Mouse (Mus musculus) stomach, embryonic 16.5 days (tissue): ENCODE measurements around the gene D430042O09Rik. TPM values are rescaled to one million over a fixed set of nuclear protein-coding genes. Genes with fewer than 3 reads are reported as not detected.

ENCODE experiments used
- ATAC-seq: fragments of 200-750 bp; cut with Nextera tagmentation; 2 replicates; pipeline ENCODE4 v1.8.0; 2017; ENCODE audit warnings: moderate number of reproducible peaks, moderate TSS enrichment; ENCODE audit not compliant: insufficient read depth, low FRiP score
- H3K27ac ChIP-seq: fragments of 300-500 bp; sonication (generic); 2 replicates; pipeline ENCODE4 v1.5.1; 2014; ENCODE audit warnings: low read length
- H3K27me3 ChIP-seq: fragments of 300-500 bp; sonication (generic); 2 replicates; pipeline ENCODE4 v1.6.1; 2014; ENCODE audit warnings: low read length, control low read depth, mixed read lengths; ENCODE audit not compliant: control insufficient read depth, insufficient read depth
- H3K36me3 ChIP-seq: fragments of 300-500 bp; sonication (generic); 2 replicates; pipeline ENCODE4 v1.6.1; 2014; ENCODE audit warnings: low read length; ENCODE audit not compliant: control insufficient read depth, insufficient read depth
- H3K4me1 ChIP-seq: fragments of 300-500 bp; sonication (generic); 2 replicates; pipeline ENCODE4 v1.6.1; 2014; ENCODE audit warnings: low read length, control low read depth, mixed read lengths; ENCODE audit not compliant: control insufficient read depth, insufficient read depth
- H3K4me2 ChIP-seq: fragments of 300-500 bp; sonication (generic); 2 replicates; pipeline ENCODE4 v1.6.1; 2014; ENCODE audit warnings: low read depth, low read length, mixed read lengths
- H3K4me3 ChIP-seq: fragments of 300-500 bp; sonication (generic); replicated peaks from 2 replicates; pipeline ENCODE4 v1.5.1; 2014; ENCODE audit warnings: mild to moderate bottlenecking, low read length
- H3K9ac ChIP-seq: fragments of 300-500 bp; sonication (generic); 2 replicates; pipeline ENCODE4 v1.6.1; 2014; ENCODE audit warnings: low read length
- H3K9me3 ChIP-seq: fragments of 300-500 bp; sonication (generic); replicated peaks from 2 replicates; pipeline ENCODE4 v1.6.1; 2016; ENCODE audit warnings: low read length, control low read depth; ENCODE audit not compliant: control insufficient read depth
- WGBS: fragments of 180-500 bp; shearing (Covaris S2); extraction: QIAGEN DNeasy Blood & Tissue Kit; methylation state at CpG from one replicate; pipeline ENCODE4 v1.1.7; 2014; 5-methylcytosine and 5-hydroxymethylcytosine counted together
- polyA plus RNA-seq: library from polyadenylated mRNA; unstranded; fragments of >200 nt; fragmentation: Nextera tagmentation; extraction: Ambion mirVana; gene quantifications from 2 replicates; pipeline ENCODE4 v1.2.1, GENCODE M21; 2015

D430042O09Rik gene
- polyA plus RNA-seq, 1 experiment from 2014 or later: 8.5 TPM

- no peak for ATAC-seq
- Histone ChIP-seq H3K4me1 (peaks cover 3% of the 10 kb centered on the region; the same call in 1 of the 2 replicates), H3K4me3 (no peak overlapping the region), H3K9ac (no peak overlapping the region), H3K36me3 (no peaks in the 10 kb centered on the region), H3K4me2 (no peak overlapping the region), H3K27ac (no peak overlapping the region), H3K27me3 (no peaks in the 10 kb centered on the region), H3K9me3 (no peaks in the 10 kb centered on the region)
These were observed 14.4 kb downstream of the D430042O09Rik start for GRCm38 (mm10) chr7:125722127-125722526.

GRCm38 (mm10) chr7:125723189-125723972 is 15.7 kb downstream of the D430042O09Rik start:
- Histone ChIP-seq H3K36me3 (no peaks in the 10 kb centered on the region), H3K4me1 (peaks cover 3% of the 10 kb centered on the region; the same call in 1 of the 2 replicates), H3K9ac (no peak overlapping the region), H3K27ac (no peak overlapping the region), H3K9me3 (no peaks in the 10 kb centered on the region), H3K27me3 (no peaks in the 10 kb centered on the region), H3K4me2 (no peak overlapping the region), H3K4me3 (no peak overlapping the region)
- ATAC-seq: no peak
- WGBS: 59% methylated on average over 5 of the region's 5 CpGs

GRCm38 (mm10) chr7:125731679-125732078 is 24.0 kb downstream of the D430042O09Rik start:
- Histone ChIP-seq H3K9me3 (no peaks in the 10 kb centered on the region), H3K4me2 (no peak overlapping the region), H3K36me3 (no peaks in the 10 kb centered on the region), H3K27ac (no peak overlapping the region), H3K4me1 (no peaks in the 10 kb centered on the region), H3K9ac (no peak overlapping the region), H3K27me3 (no peaks in the 10 kb centered on the region), H3K4me3 (no peak overlapping the region)
- ATAC-seq: no peak

- no peaks in the 10 kb centered on the region for H3K27me3 ChIP-seq
- no peaks in the 10 kb centered on the region for H3K9me3 ChIP-seq
- no peaks in the 10 kb centered on the region for H3K4me1 ChIP-seq
- H3K36me3 ChIP-seq: no peaks in the 10 kb centered on the region
- ATAC-seq: no peak
- no peak overlapping the region for H3K4me3 ChIP-seq
- no peak overlapping the region for H3K27ac ChIP-seq
- H3K9ac ChIP-seq: no peak overlapping the region
- 95% methylated on average over 4 of the region's 4 CpGs for WGBS
- H3K4me2 ChIP-seq: no peak overlapping the region
These were observed 26.1 kb downstream of the D430042O09Rik start for GRCm38 (mm10) chr7:125733791-125734190.

- ATAC-seq: no peak
- Histone ChIP-seq H3K27me3 (no peaks in the 10 kb centered on the region), H3K4me3 (no peak overlapping the region), H3K9me3 (no peaks in the 10 kb centered on the region), H3K27ac (no peak overlapping the region), H3K36me3 (no peaks in the 10 kb centered on the region), H3K4me1 (no peaks in the 10 kb centered on the region), H3K9ac (no peak overlapping the region), H3K4me2 (no peak overlapping the region)
- WGBS: 84% methylated on average over 4 of the region's 4 CpGs
These were observed 28.8 kb downstream of the D430042O09Rik start for GRCm38 (mm10) chr7:125736366-125737015.

GRCm38 (mm10) chr7:125740521-125740920 is 32.8 kb downstream of the D430042O09Rik start:
- 69% methylated on average over 2 of the region's 2 CpGs for WGBS
- no peaks in the 10 kb centered on the region for H3K4me1 ChIP-seq
- H3K36me3 ChIP-seq: no peaks in the 10 kb centered on the region
- no peaks in the 10 kb centered on the region for H3K9me3 ChIP-seq
- no peaks in the 10 kb centered on the region for H3K27me3 ChIP-seq
- no peak overlapping the region for H3K4me3 ChIP-seq
- H3K4me2 ChIP-seq: no peak overlapping the region
- H3K9ac ChIP-seq: no peak overlapping the region
- H3K27ac ChIP-seq: no peak overlapping the region
- no peak for ATAC-seq

GRCm38 (mm10) chr7:125741271-125741703 is 33.6 kb downstream of the D430042O09Rik start:
- Histone ChIP-seq H3K4me1 (no peaks in the 10 kb centered on the region), H3K4me3 (no peak overlapping the region), H3K9me3 (no peaks in the 10 kb centered on the region), H3K4me2 (no peak overlapping the region), H3K27ac (no peak overlapping the region), H3K27me3 (no peaks in the 10 kb centered on the region), H3K9ac (no peak overlapping the region), H3K36me3 (no peaks in the 10 kb centered on the region)
- no peak for ATAC-seq
- 52% methylated on average over 1 of the region's 1 CpGs for WGBS

- Histone ChIP-seq H3K27me3 (no peaks in the 10 kb centered on the region), H3K36me3 (no peaks in the 10 kb centered on the region), H3K4me1 (no peaks in the 10 kb centered on the region), H3K9me3 (no peaks in the 10 kb centered on the region), H3K27ac (no peak overlapping the region), H3K9ac (no peak overlapping the region), H3K4me2 (no peak overlapping the region), H3K4me3 (no peak overlapping the region)
- ATAC-seq: no peak
- 80% methylated on average over 1 of the region's 1 CpGs for WGBS
These were observed 37.1 kb downstream of the D430042O09Rik start for GRCm38 (mm10) chr7:125744774-125745173.

GRCm38 (mm10) chr7:125746621-125747315 is 39.1 kb downstream of the D430042O09Rik start:
- Histone ChIP-seq H3K4me3 (no peak overlapping the region), H3K27me3 (no peaks in the 10 kb centered on the region), H3K4me1 (no peaks in the 10 kb centered on the region), H3K9me3 (no peaks in the 10 kb centered on the region), H3K4me2 (no peak overlapping the region), H3K9ac (no peak overlapping the region), H3K27ac (no peak overlapping the region), H3K36me3 (no peaks in the 10 kb centered on the region)
- ATAC-seq: no peak
- WGBS: 92% methylated on average over 2 of the region's 2 CpGs
